Mouse (Mus musculus) kidney, postnatal 4 days (tissue): ENCODE measurements around the gene Zfp940.

Experiments used
- DNase-seq, 2 experiments: peaks; one replicate each; pipeline ENCODE4 v3.0.0; 2021; ENCODE audit warnings: mixed read lengths in 2 of 2

The Zfp940 gene

GRCm38 (mm10) chr7:29792906-29793305 is 60.6 kb downstream of the Zfp940 start:
- DNase-seq: no peak

GRCm38 (mm10) chr7:29785888-29786287 is 67.6 kb downstream of the Zfp940 start:
- peak in 1 of 2 experiments; percentile 17 for DNase-seq

GRCm38 (mm10) chr7:29785023-29785422 is 68.4 kb downstream of the Zfp940 start:
- DNase-seq: no peak

DNA sequence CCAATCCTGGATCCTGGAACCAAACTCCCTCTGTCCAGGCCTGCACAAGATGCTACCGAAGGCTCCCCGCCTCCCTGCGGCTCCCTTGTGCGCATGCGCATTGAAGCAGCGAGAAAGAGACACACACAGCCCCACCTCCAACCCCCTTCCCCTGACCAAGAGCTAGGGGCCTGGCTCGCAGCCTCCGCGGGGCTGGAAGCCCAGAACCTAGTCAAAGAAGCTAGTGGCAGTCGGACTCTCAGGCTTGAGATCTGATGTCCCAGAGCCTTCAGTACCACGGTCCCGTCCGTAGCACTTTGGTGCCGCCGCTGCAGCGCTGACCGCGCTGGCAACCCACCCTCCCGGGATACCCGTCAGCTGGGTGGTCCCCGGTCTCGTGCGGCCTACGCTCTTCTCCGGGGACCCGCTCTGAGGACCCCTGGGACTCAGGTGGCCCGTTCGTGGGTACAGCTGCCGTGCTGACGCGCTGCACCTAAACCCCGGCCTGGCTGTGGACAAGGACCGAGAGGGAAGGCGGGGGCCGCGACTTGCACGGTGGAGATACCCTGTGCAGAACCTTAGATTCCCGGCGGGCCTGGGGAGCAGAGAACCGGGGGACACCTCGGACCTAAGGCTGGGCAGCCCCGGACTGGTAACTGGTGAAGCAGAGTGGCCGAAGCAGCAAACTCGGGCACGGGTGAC is 69.5 kb downstream of the Zfp940 start, which contains the start of gene Zfp30:
Gene Zfp30, plus strand, starts transcription at position 128 of the 681 bp plus-strand sequence.
- peak; percentile 87 to 93 for DNase-seq
